Mouse (Mus musculus) intestine, postnatal 0 days (tissue): ENCODE results near the gene Ergic2. TPM values are rescaled to one million over a fixed set of nuclear protein-coding genes. Genes with fewer than 3 reads are reported as not detected.

Experiments
- ATAC-seq: fragments of 200-750 bp; cut with Nextera tagmentation; 2 replicates; pipeline ENCODE4 v1.8.0; 2017; ENCODE audit warnings: mild to moderate bottlenecking, moderate TSS enrichment, moderate library complexity
- H3K27ac ChIP-seq: fragments of 300-500 bp; sonication (generic); 2 replicates; pipeline ENCODE4 v1.5.1; 2014; ENCODE audit warnings: mild to moderate bottlenecking, low read depth, low read length, moderate library complexity
- H3K27me3 ChIP-seq: fragments of 300-500 bp; sonication (generic); replicated peaks from 2 replicates; pipeline ENCODE4 v1.6.1; 2014; ENCODE audit warnings: low read length, mixed read lengths; ENCODE audit not compliant: control insufficient read depth, insufficient read depth
- H3K36me3 ChIP-seq: fragments of 300-500 bp; sonication (generic); 2 replicates; pipeline ENCODE4 v1.6.1; 2014; ENCODE audit warnings: mild to moderate bottlenecking, moderate library complexity; ENCODE audit not compliant: control insufficient read depth, insufficient read depth
- H3K4me1 ChIP-seq: fragments of 300-500 bp; sonication (generic); replicated peaks from 2 replicates; pipeline ENCODE4 v1.6.1; 2014; ENCODE audit warnings: antibody characterized with exemption, low read length, mixed read lengths; ENCODE audit not compliant: control insufficient read depth, insufficient read depth
- H3K4me2 ChIP-seq: fragments of 300-500 bp; sonication (generic); replicated peaks from 2 replicates; pipeline ENCODE4 v1.6.1; 2014; ENCODE audit warnings: low read depth, mild to moderate bottlenecking, moderate library complexity
- H3K4me3 ChIP-seq: fragments of 300-500 bp; sonication (generic); 2 replicates; pipeline ENCODE4 v1.5.1; 2014; ENCODE audit warnings: low read depth, low read length
- H3K9ac ChIP-seq: fragments of 300-500 bp; sonication (generic); 2 replicates; pipeline ENCODE4 v1.6.1; 2014; ENCODE audit warnings: mild to moderate bottlenecking, low read depth, low read length
- H3K9me3 ChIP-seq: fragments of 300-500 bp; sonication (generic); 2 replicates; pipeline ENCODE4 v1.6.1; 2016; ENCODE audit warnings: mixed run types; ENCODE audit not compliant: control insufficient read depth
- CTCF ChIP-seq: sonication (generic); IDR thresholded peaks from 2 replicates; pipeline ENCODE4 v1.5.1; 2016; ENCODE audit warnings: low read depth, mild to moderate bottlenecking, control low read depth, antibody characterized with exemption, moderate library complexity
- WGBS: fragments of 180-500 bp; shearing (Covaris S2); extraction: QIAGEN DNeasy Blood & Tissue Kit; methylation state at CpG from one replicate; pipeline ENCODE4 v1.1.7; 2014; 5-methylcytosine and 5-hydroxymethylcytosine counted together
- polyA plus RNA-seq: library from polyadenylated mRNA; unstranded; fragments of >200 nt; fragmentation: Nextera tagmentation; extraction: Ambion mirVana; gene quantifications from 2 replicates; pipeline ENCODE4 v1.2.1, GENCODE M21; 2015

Ergic2 gene
- polyA plus RNA-seq, 1 experiment from 2014 or later, result 198 TPM

- ATAC-seq, result no peak
- H3K27me3 ChIP-seq, result no peaks in the 10 kb centered on the region
- no peaks in the 10 kb centered on the region for H3K9me3 ChIP-seq
- H3K36me3 ChIP-seq, result 0 out of 2 replicates have a peak, but pooled peaks cover 5% of the 10 kb centered on the region
- no peak overlapping the region for H3K27ac ChIP-seq
- no peaks in the 10 kb centered on the region for H3K4me1 ChIP-seq
- no peak overlapping the region for H3K4me2 ChIP-seq
- no peak overlapping the region for H3K4me3 ChIP-seq
- H3K9ac ChIP-seq, result no peak overlapping the region
- TF ChIP-seq CTCF, result no peak
- WGBS, result 76% methylated on average over 2 of the region's 2 CpGs
These were observed 6.3 kb upstream of the Ergic2 start for GRCm38 (mm10) chr6:148218235-148219076.

- 87% methylated on average over 4 of the region's 4 CpGs for WGBS
- Histone ChIP-seq H3K36me3 (0 out of 2 replicates have a peak, but pooled peaks cover 5% of the 10 kb centered on the region), H3K4me2 (no peak overlapping the region), H3K9me3 (no peaks in the 10 kb centered on the region), H3K27me3 (no peaks in the 10 kb centered on the region), H3K9ac (no peak overlapping the region), H3K4me1 (no peaks in the 10 kb centered on the region), H3K27ac (no peak overlapping the region), H3K4me3 (no peak overlapping the region)
- no peak for ATAC-seq
- no peak for TF ChIP-seq CTCF
These were observed 4.6 kb upstream of the Ergic2 start for GRCm38 (mm10) chr6:148216752-148217151.

GRCm38 (mm10) chr6:148214765-148215164 is 2.6 kb upstream of the Ergic2 start:
- 2% methylated on average over 5 of the region's 5 CpGs for WGBS
- H3K4me2 ChIP-seq, result no peak overlapping the region; the same call in 1 of the 2 replicates

GRCm38 (mm10) chr6:148211391-148211876 is 740 bp downstream of the Ergic2 start:
- Histone ChIP-seq H3K36me3 (0 out of 2 replicates have a peak, but pooled peaks cover 5% of the 10 kb centered on the region), H3K9ac (peak overlapping the region; percentile 99), H3K27ac (peak overlapping the region; percentile 94), H3K27me3 (no peaks in the 10 kb centered on the region), H3K9me3 (no peaks in the 10 kb centered on the region), H3K4me3 (peak overlapping the region; percentile 89), H3K4me2 (peak overlapping the region; percentile 68), H3K4me1 (no peaks in the 10 kb centered on the region; the same call in 1 of the 2 replicates)
- peak; percentile 37 for ATAC-seq
- WGBS, result under 1% methylated on average over 43 of the region's 51 CpGs
- no peak for TF ChIP-seq CTCF

More at GRCm38 (mm10) chr6:148214765-148215164, 2.6 kb upstream of the Ergic2 start:
- Histone ChIP-seq H3K36me3 (0 out of 2 replicates have a peak, but pooled peaks cover 5% of the 10 kb centered on the region), H3K27ac (no peak overlapping the region), H3K9me3 (no peaks in the 10 kb centered on the region), H3K4me3 (no peak overlapping the region), H3K9ac (no peak overlapping the region), H3K4me1 (no peaks in the 10 kb centered on the region; the same call in 1 of the 2 replicates), H3K27me3 (no peaks in the 10 kb centered on the region)
- peak; percentile 82 for TF ChIP-seq CTCF
- ATAC-seq, result 0 out of 2 replicates have a peak, but pooled peaks have one; percentile 12

GRCm38 (mm10) chr6:148207522-148207921 is 4.7 kb downstream of the Ergic2 start:
- TF ChIP-seq CTCF, result no peak
- Histone ChIP-seq H3K4me2 (no peak overlapping the region), H3K4me1 (no peaks in the 10 kb centered on the region; the same call in 1 of the 2 replicates), H3K9ac (no peak overlapping the region), H3K27ac (no peak overlapping the region), H3K9me3 (no peaks in the 10 kb centered on the region), H3K4me3 (no peak overlapping the region), H3K36me3 (peaks cover 18% of the 10 kb centered on the region), H3K27me3 (no peaks in the 10 kb centered on the region)
- ATAC-seq, result no peak
- WGBS, result 53% methylated on average over 1 of the region's 1 CpGs

GRCm38 (mm10) chr6:148205134-148205533 is 7.0 kb downstream of the Ergic2 start:
- no peak overlapping the region for H3K4me2 ChIP-seq
- H3K9me3 ChIP-seq, result no peaks in the 10 kb centered on the region
- no peak overlapping the region for H3K4me3 ChIP-seq
- H3K4me1 ChIP-seq, result no peaks in the 10 kb centered on the region
- no peak for TF ChIP-seq CTCF
- peaks cover 30% of the 10 kb centered on the region for H3K36me3 ChIP-seq
- ATAC-seq, result peak; percentile 85
- no peaks in the 10 kb centered on the region for H3K27me3 ChIP-seq
- peak overlapping the region; percentile 62; the same call in 1 of the 2 replicates for H3K27ac ChIP-seq
- H3K9ac ChIP-seq, result no peak overlapping the region
- WGBS, result 51% methylated on average over 1 of the region's 1 CpGs
